Mouse (Mus musculus): ENCODE data around the gene Mindy4. TPM values are rescaled to one million over a fixed set of nuclear protein-coding genes. Genes with fewer than 3 reads are reported as not detected.

The Mindy4 gene
- total RNA-seq, 2 experiments from 2014 or later, result 9.7 to 9.9 TPM

DNA sequence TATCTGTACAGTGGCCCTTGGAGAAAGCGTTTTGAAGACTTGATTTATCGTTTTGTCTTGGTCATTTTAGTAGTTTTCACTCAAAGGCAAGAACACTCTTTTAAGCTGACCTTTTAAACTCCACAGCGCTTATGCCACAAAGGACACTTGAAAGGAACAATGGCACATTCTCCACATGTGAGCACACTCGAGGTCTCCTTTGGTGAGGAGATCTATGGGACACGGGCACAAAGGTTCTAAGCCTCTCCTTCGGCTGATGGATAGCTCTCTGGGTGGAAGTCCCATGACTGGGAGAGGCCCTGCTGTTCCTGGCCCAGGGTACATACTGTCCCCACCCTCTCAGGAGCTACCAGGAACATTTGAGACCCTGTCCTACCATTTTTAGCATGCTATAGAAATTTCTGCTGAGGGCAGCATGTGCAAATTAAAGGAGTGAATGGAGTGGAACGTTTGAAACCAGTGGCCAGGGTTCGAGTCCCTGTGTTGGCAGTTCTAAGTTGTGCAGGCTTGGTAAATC, 49.6 kb downstream of the Mindy4 start:
- DNase-seq (ENCODE audit: low spot score in 2 of 2), result no peak

DNA sequence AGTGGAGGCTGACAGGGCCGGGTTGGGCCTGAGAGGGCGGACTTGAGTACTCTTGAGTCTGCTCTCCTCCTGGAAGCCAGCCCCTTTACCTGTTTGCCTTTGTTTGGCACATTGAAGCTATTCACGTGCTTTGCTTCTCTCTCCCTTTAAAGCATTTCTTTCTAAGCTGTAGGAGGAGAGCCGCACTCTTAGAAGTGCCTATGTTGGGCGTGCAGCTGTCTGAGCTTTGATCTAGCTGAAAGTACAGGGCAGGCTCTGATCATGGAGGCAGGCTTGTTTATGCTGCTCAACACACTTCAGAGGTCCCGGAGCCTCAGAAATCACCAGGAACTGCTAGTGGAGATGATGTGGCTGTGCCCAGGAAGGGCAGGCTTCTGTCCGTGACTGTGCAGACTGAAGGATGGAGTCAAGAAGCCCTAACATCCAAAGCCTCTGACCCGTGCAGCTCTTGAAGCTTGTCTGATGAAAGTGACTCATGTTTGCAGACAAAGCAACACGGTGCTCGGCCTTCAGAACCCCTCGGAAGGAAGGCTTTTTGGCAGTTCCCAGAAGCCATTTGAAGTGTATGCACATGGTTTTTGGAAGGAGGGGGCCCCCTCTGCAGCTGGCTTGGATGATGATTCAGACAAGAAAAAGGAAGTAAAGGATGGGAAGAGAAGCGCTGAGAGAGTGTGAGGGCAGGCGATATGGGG, 53.5 kb downstream of the Mindy4 start:
- no peak for DNase-seq (ENCODE audit: low spot score in 2 of 2)

DNA sequence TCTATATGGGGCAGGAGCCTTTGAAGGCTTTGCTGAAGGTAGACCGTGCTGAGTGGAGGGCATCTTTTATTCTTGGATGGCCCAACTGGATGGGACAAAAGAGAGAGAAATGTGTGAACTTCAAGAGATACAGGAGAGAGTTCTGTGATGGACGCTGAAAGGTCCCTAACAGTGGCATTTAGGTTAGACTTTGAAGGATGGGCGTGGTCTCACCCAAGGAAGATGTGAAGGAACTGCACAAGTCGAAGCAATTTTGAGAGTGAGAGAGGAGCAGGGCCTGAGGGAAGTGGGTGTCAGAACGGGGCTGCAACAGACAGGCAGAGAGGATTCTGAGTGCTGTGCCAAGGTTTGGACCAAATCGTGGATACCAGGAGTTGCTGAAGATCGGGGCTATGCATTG, 54.1 kb downstream of the Mindy4 start:
- DNase-seq (ENCODE audit: low spot score in 2 of 2), result no peak

DNA sequence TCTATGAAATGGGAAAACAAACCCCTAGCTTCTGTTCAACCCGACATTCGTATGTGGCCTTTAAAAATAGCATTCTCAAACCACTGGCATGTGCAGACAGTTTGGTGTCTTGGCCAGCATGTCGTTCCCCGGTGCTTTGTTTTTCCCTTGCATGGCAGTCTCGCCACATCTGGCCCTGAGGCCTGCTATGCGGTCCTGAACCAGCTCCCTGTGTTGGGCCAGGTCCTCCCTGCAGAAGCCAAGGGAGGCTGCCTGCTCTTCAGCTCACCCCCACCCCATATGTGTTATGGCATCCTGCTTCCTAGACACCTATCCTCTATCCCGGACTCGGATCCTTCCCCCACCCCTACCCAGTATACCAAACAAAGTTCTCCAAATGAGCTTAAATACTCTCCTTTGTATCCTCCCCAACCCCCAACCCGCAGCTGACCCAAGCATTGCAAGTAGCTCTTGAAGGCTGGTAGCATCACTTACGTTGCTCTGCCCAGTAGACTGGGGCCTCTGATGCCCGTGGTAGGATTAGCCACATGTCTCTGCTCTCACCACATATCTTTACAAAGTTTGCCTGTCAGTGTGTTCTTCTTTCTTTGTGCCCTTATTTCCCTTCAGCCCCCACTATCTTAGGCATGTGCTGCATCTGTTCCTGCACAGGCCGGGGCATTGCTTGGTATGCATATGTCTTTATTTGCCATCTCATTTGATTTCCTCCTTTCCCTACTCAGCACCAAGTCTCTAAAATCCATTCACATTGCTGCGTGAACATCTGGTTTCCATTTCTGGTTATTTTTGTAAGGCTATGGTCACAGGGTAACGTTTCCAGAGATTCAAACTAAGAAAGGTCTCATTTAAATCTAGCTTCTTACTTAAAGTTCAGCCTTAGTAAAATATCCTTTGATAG, 55.5 kb downstream of the Mindy4 start:
- DNase-seq (ENCODE audit: low spot score in 2 of 2), result no peak

GRCm38 (mm10) chr6:55262161-55262560, 59.0 kb downstream of the Mindy4 start:
- no peak for DNase-seq (ENCODE audit: low spot score in 2 of 2)

DNA sequence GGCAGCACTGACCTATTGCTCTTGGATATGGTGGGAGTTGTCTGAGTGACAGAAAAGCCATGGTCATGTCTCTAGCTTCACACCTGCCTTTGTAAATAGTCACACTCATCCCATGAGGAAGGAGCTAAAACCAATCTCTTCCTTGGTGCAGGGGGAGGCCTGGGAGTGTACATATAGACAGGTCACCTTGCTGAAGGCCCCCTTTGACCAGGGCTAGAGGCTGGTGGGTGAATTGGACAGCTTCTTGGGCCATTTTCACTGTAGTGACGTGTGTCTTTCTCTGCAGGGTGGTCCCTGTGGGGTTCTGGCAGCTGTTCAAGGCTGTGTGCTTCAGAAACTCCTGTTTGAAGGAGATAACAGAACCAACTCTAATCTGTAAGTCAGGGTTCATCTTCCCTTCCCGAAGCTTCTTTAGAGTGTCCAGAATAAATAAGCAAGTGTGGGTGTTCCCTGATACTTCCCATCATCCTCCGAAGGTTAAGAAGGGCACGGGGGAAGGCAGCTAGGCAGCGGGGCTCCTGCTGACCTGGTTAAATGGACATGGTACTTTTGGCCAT, 60.4 kb downstream of the Mindy4 start:
- DNase-seq (ENCODE audit: low spot score in 2 of 2), result no peak

DNA sequence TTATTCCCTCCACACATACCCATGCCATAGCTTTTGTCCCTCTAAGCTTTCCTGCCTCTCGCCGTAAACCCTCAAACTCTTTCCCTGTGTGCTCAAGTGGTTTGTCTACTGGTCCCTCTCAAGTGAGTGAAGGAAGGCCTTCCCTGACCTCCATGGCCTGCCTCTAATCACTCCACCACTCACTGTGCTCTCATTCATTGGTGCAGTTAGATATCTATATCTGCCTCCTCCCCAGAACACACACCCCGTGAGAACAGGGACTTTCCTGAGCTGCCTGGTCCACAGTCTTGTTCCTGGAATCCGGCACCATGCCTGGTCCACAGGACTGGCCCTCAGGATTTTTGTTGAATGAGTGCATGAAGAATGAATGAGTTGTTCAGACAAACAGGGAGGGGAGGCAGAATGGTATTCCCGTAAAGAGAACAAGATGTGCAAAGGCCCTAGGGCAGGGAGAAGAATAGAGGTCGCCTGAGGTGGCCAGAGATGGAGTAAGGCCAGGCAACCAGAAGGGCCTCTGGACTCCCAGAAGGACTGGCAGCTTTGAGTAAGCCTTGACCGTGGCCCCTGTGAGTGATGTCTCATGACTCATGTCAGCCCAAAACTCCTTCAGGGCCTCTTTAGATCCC, 61.7 kb downstream of the Mindy4 start:
- no peak for DNase-seq (ENCODE audit: low spot score in 2 of 2)

- no peak for DNase-seq (ENCODE audit: low spot score in 2 of 2)
These were observed 69.8 kb downstream of the Mindy4 start for GRCm38 (mm10) chr6:55272952-55273351.

- DNase-seq (ENCODE audit: low spot score in 2 of 2), result no peak
These were observed 70.3 kb downstream of the Mindy4 start for GRCm38 (mm10) chr6:55273463-55273862.

DNA sequence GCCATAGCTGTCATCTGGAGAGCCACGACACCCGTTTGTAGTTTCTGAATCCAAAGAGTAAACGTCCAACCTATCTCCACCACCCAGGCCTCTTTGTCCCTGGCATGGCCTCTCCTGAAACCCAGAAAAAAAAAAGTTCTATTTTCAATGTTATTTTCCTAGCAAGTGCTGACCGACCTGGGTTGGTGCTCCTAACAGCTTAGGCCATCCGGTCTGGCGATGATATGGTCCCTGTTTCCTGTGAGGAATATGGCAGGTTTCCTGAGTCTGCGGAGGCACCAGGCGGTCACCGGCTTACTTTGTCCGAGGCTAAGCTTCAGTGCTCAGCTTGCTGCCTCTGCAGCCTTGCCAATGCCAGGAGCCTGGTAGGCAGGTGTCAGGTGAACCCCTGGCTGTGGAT, 71.8 kb downstream of the Mindy4 start:
- no peak for DNase-seq (ENCODE audit: low spot score in 2 of 2)

DNA sequence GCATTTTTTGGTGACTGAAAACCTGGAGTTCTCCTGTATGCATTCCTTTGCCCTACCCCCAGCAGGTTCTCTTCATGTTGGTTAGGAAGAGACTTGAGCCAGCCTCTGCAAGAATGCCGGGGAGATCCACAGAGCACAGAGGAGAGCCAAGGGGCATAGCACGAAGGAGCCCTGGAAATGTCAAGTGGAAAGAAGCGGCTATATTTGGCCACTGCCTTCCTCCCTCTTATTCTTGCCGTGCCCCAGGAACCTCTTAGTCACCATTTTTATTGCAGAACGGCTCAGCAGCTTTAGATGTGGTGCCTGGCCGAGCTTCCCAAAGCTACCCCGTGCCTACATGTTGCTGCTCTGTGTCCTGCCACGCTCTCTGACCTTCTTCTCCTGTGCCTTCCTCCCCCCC, 72.6 kb downstream of the Mindy4 start:
- DNase-seq (ENCODE audit: low spot score in 2 of 2), result no peak

DNA sequence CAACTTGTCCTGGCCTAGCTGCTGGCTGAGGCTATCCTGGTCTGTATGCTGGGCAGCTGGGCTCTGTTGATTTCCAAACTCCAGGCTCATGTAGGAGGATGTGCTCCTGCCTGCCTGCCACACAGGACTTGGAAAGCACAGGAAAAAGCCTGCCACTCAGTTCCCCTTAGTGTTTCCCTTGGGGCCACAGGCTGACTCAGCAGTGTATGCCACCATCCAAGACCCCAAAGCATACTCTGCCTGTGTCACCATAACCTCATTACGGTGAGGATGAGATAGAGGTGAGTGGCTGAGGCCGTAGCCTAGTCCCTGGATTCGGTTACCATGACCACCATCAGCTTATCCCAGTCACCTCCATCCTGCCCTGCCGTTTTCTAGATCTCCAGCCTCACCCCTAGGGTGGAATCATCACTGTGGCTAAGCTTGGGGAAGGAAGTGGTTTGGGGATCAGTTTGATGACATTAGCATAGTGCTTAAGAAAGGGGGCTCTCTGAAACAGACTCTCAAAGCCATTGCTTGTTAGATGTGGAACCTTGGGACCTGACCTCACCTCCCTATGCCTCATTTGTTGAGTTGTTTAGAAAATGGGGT, 73.6 kb downstream of the Mindy4 start:
- no peak for DNase-seq (ENCODE audit: low spot score in 2 of 2)

DNA sequence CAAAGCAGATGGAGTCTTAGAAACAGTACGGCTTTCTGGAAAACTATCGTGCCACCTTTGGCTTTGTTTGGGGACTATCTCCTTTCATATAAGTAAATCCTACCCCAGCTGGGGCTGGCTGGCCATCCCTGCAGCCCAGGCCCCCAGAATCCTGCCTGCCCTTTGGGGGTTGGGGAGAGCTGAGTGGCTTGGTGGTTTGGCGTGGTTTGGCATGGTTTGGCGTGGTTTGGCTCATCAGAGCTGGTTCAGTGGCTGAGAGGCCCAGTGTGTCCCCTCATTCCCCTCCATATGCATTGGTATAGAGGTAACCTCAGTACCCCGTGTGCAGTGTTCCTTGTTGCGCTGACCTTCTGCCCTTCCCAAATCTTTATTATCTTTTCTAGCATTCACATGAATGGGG, 74.9 kb downstream of the Mindy4 start:
- no peak for DNase-seq (ENCODE audit: low spot score in 2 of 2)

GRCm38 (mm10) chr6:55278520-55278919, 75.3 kb downstream of the Mindy4 start:
- no peak for DNase-seq (ENCODE audit: low spot score in 2 of 2)

DNA sequence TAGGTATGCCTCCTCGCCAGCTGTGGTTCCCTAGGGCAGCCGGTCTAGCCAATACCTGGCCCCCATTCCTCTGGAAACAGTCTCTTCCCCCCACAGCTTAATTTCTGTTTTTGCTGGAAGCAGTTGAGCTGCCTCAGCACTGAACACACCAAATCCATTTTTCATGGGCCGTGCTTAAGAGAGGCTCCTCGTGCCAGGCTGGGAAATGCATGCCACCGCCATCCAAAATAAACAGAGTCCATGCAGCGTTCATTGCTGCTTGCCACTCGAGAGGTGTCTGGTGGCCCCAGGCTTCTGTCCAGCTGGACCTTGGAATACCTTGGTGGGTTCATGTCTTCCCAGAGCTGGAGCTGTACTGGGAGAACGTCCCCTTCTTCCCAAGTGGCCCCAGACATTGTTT, 77.8 kb downstream of the Mindy4 start:
- no peak for DNase-seq (ENCODE audit: low spot score in 2 of 2)

DNA sequence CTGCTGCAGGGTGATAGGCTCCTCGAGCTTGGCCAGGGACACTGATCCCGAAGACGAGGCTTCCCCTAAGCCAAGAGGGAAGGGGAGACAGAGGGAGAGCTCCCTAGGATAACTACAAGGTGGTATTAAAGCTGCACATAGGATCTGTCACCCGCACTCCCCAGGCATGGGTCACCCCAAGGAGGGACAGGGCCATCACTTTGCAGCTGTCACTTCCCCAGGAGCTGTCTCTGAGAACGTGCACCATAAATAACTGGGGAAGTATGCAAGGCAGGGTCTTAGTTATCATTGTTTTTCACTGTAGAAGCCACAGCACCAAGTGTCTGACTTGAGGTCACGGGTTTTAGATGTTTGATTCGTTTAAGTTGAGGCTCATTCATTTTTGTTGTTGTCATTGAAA, 78.5 kb downstream of the Mindy4 start:
- no peak for DNase-seq (ENCODE audit: low spot score in 2 of 2)

DNA sequence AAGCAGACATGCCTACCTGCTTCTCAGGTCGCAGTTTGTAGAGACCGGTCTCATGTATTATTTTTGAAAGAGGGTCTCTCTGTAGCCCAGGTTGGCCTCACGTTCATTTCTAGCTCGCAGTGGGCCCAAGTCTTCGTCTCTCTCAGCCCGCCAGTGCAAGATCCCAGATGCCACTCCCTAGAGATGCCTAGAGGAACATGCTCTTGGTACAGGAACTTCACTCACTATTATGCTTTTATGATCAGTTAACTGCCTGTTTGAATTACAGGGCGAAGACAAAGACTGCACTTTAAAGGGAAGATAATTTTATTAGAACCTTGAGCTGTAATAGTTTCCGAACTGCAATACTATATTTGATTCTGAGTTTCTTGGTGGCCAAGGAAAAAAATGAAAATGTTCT, 79.2 kb downstream of the Mindy4 start:
- no peak for DNase-seq (ENCODE audit: low spot score in 2 of 2)

- DNase-seq (ENCODE audit: low spot score in 2 of 2), result no peak
These were observed 82.0 kb downstream of the Mindy4 start for GRCm38 (mm10) chr6:55285218-55285617.

DNA sequence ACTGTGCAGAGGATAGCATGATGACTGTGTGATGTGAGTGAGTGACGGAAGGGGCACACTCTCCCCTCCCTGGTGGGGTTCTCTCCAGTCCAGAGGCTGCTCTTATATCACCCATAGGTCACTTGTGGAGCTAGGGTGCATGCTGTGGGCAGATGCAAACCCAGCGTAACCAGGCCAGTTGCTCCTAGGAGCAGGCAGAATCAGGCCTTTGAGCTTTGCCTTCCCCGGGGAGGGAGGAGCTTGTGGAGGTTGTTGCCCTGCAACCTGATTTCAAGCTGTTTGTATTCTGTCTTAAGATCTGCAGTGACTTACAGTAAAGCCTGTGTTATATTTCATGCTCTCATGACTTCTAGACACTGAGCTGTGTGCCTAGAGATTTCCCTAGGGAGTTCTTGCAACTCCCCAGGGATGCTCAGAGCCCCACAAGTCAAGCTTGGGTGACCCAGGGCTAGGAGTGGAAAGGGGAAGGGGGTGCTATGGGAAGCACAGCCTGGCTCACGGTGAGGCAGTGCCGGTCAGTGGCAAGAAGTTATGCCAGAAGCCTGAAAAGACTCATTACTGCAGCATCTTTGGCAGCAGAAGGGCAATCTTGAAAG, 84.9 kb downstream of the Mindy4 start:
- DNase-seq (ENCODE audit: low spot score in 2 of 2), result no peak

DNA sequence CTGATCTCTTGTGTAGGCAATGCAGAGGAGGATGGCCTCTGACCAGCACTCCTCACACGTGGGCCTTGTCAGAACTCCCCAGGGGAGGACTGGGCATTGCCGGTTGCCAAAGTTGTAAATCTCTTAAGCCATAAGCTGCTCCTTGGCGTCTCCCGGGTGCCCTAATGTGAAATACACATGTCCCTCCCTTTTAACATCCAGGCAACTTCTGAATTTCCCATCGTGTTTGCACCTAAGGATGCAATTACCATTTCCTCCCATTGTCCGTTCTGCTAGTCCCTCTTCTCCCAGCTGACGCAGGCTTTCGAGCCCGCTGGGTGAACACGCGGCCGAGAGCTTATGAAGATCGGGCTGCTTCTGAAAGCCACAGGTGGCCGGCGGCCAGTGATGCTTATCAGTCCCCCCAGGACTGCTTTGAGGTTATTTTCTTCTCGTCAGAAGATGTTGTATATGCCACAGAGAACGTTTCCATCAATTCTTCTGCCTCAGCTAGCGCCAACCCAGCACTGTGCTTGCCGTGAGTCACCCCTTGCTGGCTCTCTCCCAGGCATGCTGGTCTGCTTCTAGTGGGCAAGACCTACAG, 91.5 kb downstream of the Mindy4 start:
- no peak for DNase-seq (ENCODE audit: low spot score in 2 of 2)

Measured in adrenal gland, postnatal 4 days (tissue).